Mouse (Mus musculus) limb, embryonic 12.5 days (tissue): ENCODE measurements around the gene Shld2. TPM values are rescaled to one million over a fixed set of nuclear protein-coding genes. Genes with fewer than 3 reads are reported as not detected.
A peak's percentile ranks its signal among the peaks of the same experiment; 100 is the strongest.
"Not testable (repeated sequence)": the region's sequence is repeated elsewhere in the genome, so short reads cannot be mapped to it uniquely, and the experiment has no call there.

ENCODE experiments used
- ATAC-seq: fragments of 200-750 bp; cut with Nextera tagmentation; 2 replicates; pipeline ENCODE4 v1.8.0; 2017; ENCODE audit warnings: low read depth, moderate TSS enrichment; ENCODE audit not compliant: insufficient number of reproducible peaks, insufficient read depth, low FRiP score, low TSS enrichment
- H3K27ac ChIP-seq: fragments of 300-500 bp; sonication (generic); 2 replicates; pipeline ENCODE4 v1.5.1; 2016; ENCODE audit warnings: mild to moderate bottlenecking, moderate library complexity
- H3K27me3 ChIP-seq: fragments of 300-500 bp; sonication (generic); 2 replicates; pipeline ENCODE4 v1.6.1; 2016; ENCODE audit warnings: mild to moderate bottlenecking, moderate library complexity
- H3K36me3 ChIP-seq: fragments of 300-500 bp; sonication (generic); 2 replicates; pipeline ENCODE4 v1.6.1; 2016; ENCODE audit warnings: mild to moderate bottlenecking, moderate library complexity
- H3K4me1 ChIP-seq: fragments of 300-500 bp; sonication (generic); replicated peaks from 2 replicates; pipeline ENCODE4 v1.6.1; 2016
- H3K4me2 ChIP-seq: fragments of 300-500 bp; sonication (generic); 2 replicates; pipeline ENCODE4 v1.6.1; 2016; ENCODE audit warnings: mild to moderate bottlenecking, moderate library complexity
- H3K4me3 ChIP-seq: fragments of 300-500 bp; sonication (generic); replicated peaks from 2 replicates; pipeline ENCODE4 v1.5.1; 2016; ENCODE audit warnings: mild to moderate bottlenecking
- H3K9ac ChIP-seq: fragments of 300-500 bp; sonication (generic); replicated peaks from 2 replicates; pipeline ENCODE4 v1.6.1; 2016; ENCODE audit warnings: mild to moderate bottlenecking, moderate library complexity
- H3K9me3 ChIP-seq: fragments of 300-500 bp; sonication (generic); 2 replicates; pipeline ENCODE4 v1.6.1; 2016; ENCODE audit warnings: mild to moderate bottlenecking, moderate library complexity
- WGBS: fragments of 180-500 bp; shearing (Covaris S2); methylation state at CpG from one replicate; pipeline ENCODE4 v1.1.7; 2016; 5-methylcytosine and 5-hydroxymethylcytosine counted together
- polyA plus RNA-seq: library from polyadenylated mRNA; unstranded; fragments of >200 nt; fragmentation: Nextera tagmentation; extraction: Ambion mirVana; gene quantifications from 2 replicates; pipeline ENCODE4 v1.2.1, GENCODE M21; 2016

Gene Shld2
- polyA plus RNA-seq, 1 experiment from 2014 or later: 14.9 TPM

- no peak overlapping the region for H3K4me2 ChIP-seq
- no peaks in the 10 kb centered on the region for H3K4me1 ChIP-seq
- H3K9me3 ChIP-seq: no peaks in the 10 kb centered on the region
- no peak overlapping the region for H3K27ac ChIP-seq
- H3K36me3 ChIP-seq: no peaks in the 10 kb centered on the region
- WGBS: 76% methylated on average over 4 of the region's 4 CpGs
- no peak for ATAC-seq
- H3K4me3 ChIP-seq: no peak overlapping the region
- H3K9ac ChIP-seq: no peak overlapping the region
- H3K27me3 ChIP-seq: no peaks in the 10 kb centered on the region
Measured at GRCm38 (mm10) chr14:34279726-34280125, 30.6 kb downstream of the Shld2 start.

GRCm38 (mm10) chr14:34275225-34275624 lies 35.1 kb downstream of the Shld2 start:
- Histone ChIP-seq H3K4me3 (no peak overlapping the region), H3K9ac (no peak overlapping the region), H3K27me3 (no peaks in the 10 kb centered on the region), H3K9me3 (no peaks in the 10 kb centered on the region), H3K36me3 (no peaks in the 10 kb centered on the region), H3K27ac (no peak overlapping the region), H3K4me2 (no peak overlapping the region), H3K4me1 (no peaks in the 10 kb centered on the region)
- 89% methylated on average over 4 of the region's 4 CpGs for WGBS
- ATAC-seq: no peak

- no peak overlapping the region for H3K4me3 ChIP-seq
- WGBS: 97% methylated on average over 3 of the region's 3 CpGs
Measured at GRCm38 (mm10) chr14:34274141-34274540, 36.2 kb downstream of the Shld2 start.

GRCm38 (mm10) chr14:34273280-34273679 lies 37.0 kb downstream of the Shld2 start:
- no peak overlapping the region for H3K9ac ChIP-seq
- H3K36me3 ChIP-seq: no peaks in the 10 kb centered on the region
- WGBS: 58% methylated on average over 2 of the region's 2 CpGs
- H3K27ac ChIP-seq: no peak overlapping the region
- ATAC-seq: no peak
- H3K9me3 ChIP-seq: no peaks in the 10 kb centered on the region
- no peak overlapping the region for H3K4me2 ChIP-seq
- H3K4me3 ChIP-seq: no peak overlapping the region
- no peaks in the 10 kb centered on the region for H3K4me1 ChIP-seq
- no peaks in the 10 kb centered on the region for H3K27me3 ChIP-seq

More at GRCm38 (mm10) chr14:34274141-34274540, 36.2 kb downstream of the Shld2 start:
- Histone ChIP-seq H3K9ac (no peak overlapping the region), H3K27ac (no peak overlapping the region), H3K4me1 (no peaks in the 10 kb centered on the region), H3K36me3 (no peaks in the 10 kb centered on the region), H3K9me3 (no peaks in the 10 kb centered on the region), H3K27me3 (no peaks in the 10 kb centered on the region), H3K4me2 (no peak overlapping the region)
- ATAC-seq: no peak

GRCm38 (mm10) chr14:34268046-34268445 lies 42.2 kb downstream of the Shld2 start:
- H3K27ac ChIP-seq: no peak overlapping the region
- H3K4me3 ChIP-seq: no peak overlapping the region
- no peaks in the 10 kb centered on the region for H3K4me1 ChIP-seq
- no peaks in the 10 kb centered on the region for H3K9me3 ChIP-seq
- 79% methylated on average over 9 of the region's 9 CpGs for WGBS
- H3K4me2 ChIP-seq: no peak overlapping the region
- H3K36me3 ChIP-seq: no peaks in the 10 kb centered on the region
- no peak overlapping the region for H3K9ac ChIP-seq
- no peak for ATAC-seq
- H3K27me3 ChIP-seq: no peaks in the 10 kb centered on the region

- not testable (repeated sequence) for H3K4me1 ChIP-seq, H3K9ac ChIP-seq, H3K4me2 ChIP-seq, H3K4me3 ChIP-seq, H3K27me3 ChIP-seq, H3K36me3 ChIP-seq, H3K27ac ChIP-seq, H3K9me3 ChIP-seq, ATAC-seq
- WGBS: 66% methylated on average over 3 of the region's 3 CpGs
Measured at GRCm38 (mm10) chr14:34258525-34258924, 51.8 kb downstream of the Shld2 start.

- H3K9me3 ChIP-seq: no peaks in the 10 kb centered on the region
- H3K27ac ChIP-seq: no peak overlapping the region
- no peak for ATAC-seq
- no peak overlapping the region for H3K4me3 ChIP-seq
- no peaks in the 10 kb centered on the region for H3K27me3 ChIP-seq
- no peak overlapping the region for H3K4me2 ChIP-seq
- no peak overlapping the region for H3K9ac ChIP-seq
- no peaks in the 10 kb centered on the region for H3K36me3 ChIP-seq
- H3K4me1 ChIP-seq: no peaks in the 10 kb centered on the region
- WGBS: 69% methylated on average over 4 of the region's 4 CpGs
Measured at GRCm38 (mm10) chr14:34253261-34253660, 57.0 kb downstream of the Shld2 start.

GRCm38 (mm10) chr14:34252470-34253145 lies 57.7 kb downstream of the Shld2 start:
- Histone ChIP-seq H3K27me3 (no peaks in the 10 kb centered on the region), H3K4me3 (no peak overlapping the region), H3K9ac (no peak overlapping the region), H3K27ac (no peak overlapping the region), H3K36me3 (no peaks in the 10 kb centered on the region), H3K4me1 (no peaks in the 10 kb centered on the region), H3K9me3 (no peaks in the 10 kb centered on the region), H3K4me2 (no peak overlapping the region)
- no peak for ATAC-seq
- WGBS: 52% methylated on average over 5 of the region's 6 CpGs

- no peak for ATAC-seq
- H3K27ac ChIP-seq: no peak overlapping the region
- WGBS: 83% methylated on average over 6 of the region's 6 CpGs
- no peak overlapping the region for H3K4me3 ChIP-seq
- no peak overlapping the region for H3K4me2 ChIP-seq
- H3K27me3 ChIP-seq: no peaks in the 10 kb centered on the region
- no peak overlapping the region for H3K9ac ChIP-seq
- H3K9me3 ChIP-seq: no peaks in the 10 kb centered on the region
- no peaks in the 10 kb centered on the region for H3K36me3 ChIP-seq
- H3K4me1 ChIP-seq: no peaks in the 10 kb centered on the region
Measured at GRCm38 (mm10) chr14:34240676-34241075, 69.6 kb downstream of the Shld2 start.

GRCm38 (mm10) chr14:34240263-34240662 lies 70.0 kb downstream of the Shld2 start:
- H3K27ac ChIP-seq: no peak overlapping the region
- no peak overlapping the region for H3K4me2 ChIP-seq
- no peaks in the 10 kb centered on the region for H3K27me3 ChIP-seq
- H3K9me3 ChIP-seq: no peaks in the 10 kb centered on the region
- no peak overlapping the region for H3K9ac ChIP-seq
- no peak for ATAC-seq
- no peaks in the 10 kb centered on the region for H3K36me3 ChIP-seq
- no peaks in the 10 kb centered on the region for H3K4me1 ChIP-seq
- WGBS: 85% methylated on average over 10 of the region's 10 CpGs
- H3K4me3 ChIP-seq: no peak overlapping the region

GRCm38 (mm10) chr14:34234630-34235380 lies 75.5 kb downstream of the Shld2 start:
- H3K9me3 ChIP-seq: 0 out of 2 replicates have a peak, but pooled peaks cover 3% of the 10 kb centered on the region
- peak overlapping the region; percentile 48; the same call in 1 of the 2 replicates for H3K9ac ChIP-seq
- H3K4me3 ChIP-seq: peak overlapping the region; percentile 31
- H3K27ac ChIP-seq: no peak overlapping the region
- peak overlapping the region; percentile 57 for H3K4me2 ChIP-seq
- WGBS: 5% methylated on average over 16 of the region's 16 CpGs
- no peaks in the 10 kb centered on the region for H3K36me3 ChIP-seq
- ATAC-seq: peak; percentile 97
- no peaks in the 10 kb centered on the region; the same call in none of the 2 replicates for H3K27me3 ChIP-seq
- H3K4me1 ChIP-seq: peaks cover 3% of the 10 kb centered on the region; the same call in 1 of the 2 replicates
